Mouse (Mus musculus) heart, embryonic 13.5 days (tissue): ENCODE results near the gene Snf8. TPM values are rescaled to one million over a fixed set of nuclear protein-coding genes. Genes with fewer than 3 reads are reported as not detected.

Source experiments
- ATAC-seq: fragments of 200-750 bp; cut with Nextera tagmentation; 2 replicates; pipeline ENCODE4 v1.8.0; 2017; ENCODE audit warnings: moderate TSS enrichment; ENCODE audit not compliant: insufficient number of reproducible peaks, low FRiP score, low TSS enrichment; ENCODE audit errors: extremely low read depth
- H3K27ac ChIP-seq: fragments of 300-500 bp; sonication (generic); replicated peaks from 2 replicates; pipeline ENCODE4 v1.5.1; 2015; ENCODE audit warnings: moderate library complexity, mild to moderate bottlenecking, inconsistent platforms
- H3K27me3 ChIP-seq: fragments of 300-500 bp; sonication (generic); replicated peaks from 2 replicates; pipeline ENCODE4 v1.6.1; 2015; ENCODE audit warnings: mild to moderate bottlenecking, inconsistent platforms
- H3K36me3 ChIP-seq: fragments of 300-500 bp; sonication (generic); 2 replicates; pipeline ENCODE4 v1.6.1; 2015; ENCODE audit warnings: mild to moderate bottlenecking, inconsistent platforms
- H3K4me1 ChIP-seq: fragments of 300-500 bp; sonication (generic); 2 replicates; pipeline ENCODE4 v1.6.1; 2015; ENCODE audit warnings: inconsistent platforms
- H3K4me2 ChIP-seq: fragments of 300-500 bp; sonication (generic); 2 replicates; pipeline ENCODE4 v1.6.1; 2015; ENCODE audit warnings: inconsistent platforms, mild to moderate bottlenecking, moderate library complexity
- H3K4me3 ChIP-seq: fragments of 300-500 bp; sonication (generic); 2 replicates; pipeline ENCODE4 v1.5.1; 2015; ENCODE audit warnings: moderate library complexity, mild to moderate bottlenecking, inconsistent platforms
- H3K9ac ChIP-seq: fragments of 300-500 bp; sonication (generic); 2 replicates; pipeline ENCODE4 v1.6.1; 2015; ENCODE audit warnings: inconsistent platforms, mild to moderate bottlenecking, moderate library complexity
- H3K9me3 ChIP-seq: fragments of 300-500 bp; sonication (generic); 2 replicates; pipeline ENCODE4 v1.6.1; 2016; ENCODE audit warnings: inconsistent platforms
- WGBS: fragments of 180-500 bp; shearing (Covaris S2); methylation state at CpG from one replicate; pipeline ENCODE4 v1.1.7; 2015; ENCODE audit warnings: mixed read lengths; 5-methylcytosine and 5-hydroxymethylcytosine counted together
- polyA plus RNA-seq: library from polyadenylated mRNA; unstranded; fragments of >200 nt; fragmentation: Nextera tagmentation; extraction: Ambion mirVana; gene quantifications from 2 replicates; pipeline ENCODE4 v1.2.1, GENCODE M21; 2015

Gene Snf8
- polyA plus RNA-seq, 1 experiment from 2014 or later, result 68.3 TPM

- Histone ChIP-seq H3K9ac (no peak overlapping the region), H3K4me2 (no peak overlapping the region), H3K27me3 (no peaks in the 10 kb centered on the region; the same call in 1 of the 2 replicates), H3K27ac (no peak overlapping the region), H3K36me3 (no peaks in the 10 kb centered on the region), H3K4me1 (peaks cover 12% of the 10 kb centered on the region), H3K4me3 (no peak overlapping the region), H3K9me3 (peaks cover 3% of the 10 kb centered on the region; the same call in 1 of the 2 replicates)
- WGBS, result 84% methylated on average over 3 of the region's 3 CpGs
- ATAC-seq, result no peak
Observed at GRCm38 (mm10) chr11:96030571-96030970, 4.1 kb upstream of the Snf8 start.

GRCm38 (mm10) chr11:96031701-96032100 lies 3.0 kb upstream of the Snf8 start:
- no peak for ATAC-seq
- Histone ChIP-seq H3K27me3 (no peaks in the 10 kb centered on the region; the same call in 1 of the 2 replicates), H3K4me3 (no peak overlapping the region), H3K9me3 (peaks cover 3% of the 10 kb centered on the region; the same call in 1 of the 2 replicates), H3K4me2 (no peak overlapping the region), H3K36me3 (no peaks in the 10 kb centered on the region), H3K9ac (no peak overlapping the region), H3K27ac (no peak overlapping the region), H3K4me1 (peaks cover 21% of the 10 kb centered on the region)
- WGBS, result 81% methylated on average over 2 of the region's 2 CpGs

GRCm38 (mm10) chr11:96033264-96033663 lies 1.4 kb upstream of the Snf8 start:
- Histone ChIP-seq H3K4me2 (no peak overlapping the region), H3K4me1 (peaks cover 22% of the 10 kb centered on the region), H3K36me3 (peaks cover 9% of the 10 kb centered on the region; the same call in 1 of the 2 replicates), H3K9me3 (peaks cover 3% of the 10 kb centered on the region; the same call in 1 of the 2 replicates), H3K9ac (no peak overlapping the region), H3K27me3 (no peaks in the 10 kb centered on the region; the same call in 1 of the 2 replicates), H3K27ac (no peak overlapping the region), H3K4me3 (no peak overlapping the region)
- no peak for ATAC-seq
- 66% methylated on average over 2 of the region's 3 CpGs for WGBS

- Histone ChIP-seq H3K4me2 (peak overlapping the region; percentile 95), H3K27ac (peak overlapping the region; percentile 61), H3K4me3 (peak overlapping the region; percentile 83), H3K27me3 (no peaks in the 10 kb centered on the region; the same call in 1 of the 2 replicates), H3K9ac (peak overlapping the region; percentile 91), H3K4me1 (peaks cover 22% of the 10 kb centered on the region), H3K36me3 (peaks cover 17% of the 10 kb centered on the region), H3K9me3 (peaks cover 3% of the 10 kb centered on the region; the same call in 1 of the 2 replicates)
- ATAC-seq, result no peak
- WGBS, result 40% methylated on average over 8 of the region's 8 CpGs
Observed at GRCm38 (mm10) chr11:96034116-96034515, 569 bp upstream of the Snf8 start.

GRCm38 (mm10) chr11:96035133-96035532 lies 448 bp downstream of the Snf8 start:
- H3K27ac ChIP-seq, result 0 out of 2 replicates have a peak overlapping the region, but pooled peaks have one; percentile 61
- ATAC-seq, result no peak

GRCm38 (mm10) chr11:96037499-96037898 lies 2.8 kb downstream of the Snf8 start:
- Histone ChIP-seq H3K27me3 (no peaks in the 10 kb centered on the region), H3K9ac (no peak overlapping the region), H3K27ac (no peak overlapping the region), H3K4me1 (peaks cover 22% of the 10 kb centered on the region), H3K4me2 (no peak overlapping the region), H3K4me3 (no peak overlapping the region), H3K36me3 (peaks cover 44% of the 10 kb centered on the region), H3K9me3 (no peaks in the 10 kb centered on the region; the same call in 1 of the 2 replicates)
- WGBS, result 75% methylated on average over 5 of the region's 5 CpGs
- no peak for ATAC-seq

More at GRCm38 (mm10) chr11:96035133-96035532, 448 bp downstream of the Snf8 start:
- no peaks in the 10 kb centered on the region for H3K27me3 ChIP-seq
- H3K36me3 ChIP-seq, result peaks cover 25% of the 10 kb centered on the region
- peaks cover 3% of the 10 kb centered on the region; the same call in 1 of the 2 replicates for H3K9me3 ChIP-seq
- H3K4me1 ChIP-seq, result peaks cover 22% of the 10 kb centered on the region
- 9% methylated on average over 6 of the region's 6 CpGs for WGBS
- peak overlapping the region; percentile 95 for H3K4me2 ChIP-seq
- peak overlapping the region; percentile 83 for H3K4me3 ChIP-seq
- peak overlapping the region; percentile 91 for H3K9ac ChIP-seq

- Histone ChIP-seq H3K27me3 (no peaks in the 10 kb centered on the region), H3K9ac (no peak overlapping the region), H3K4me2 (no peak overlapping the region), H3K9me3 (no peaks in the 10 kb centered on the region), H3K4me3 (no peak overlapping the region), H3K36me3 (peaks cover 55% of the 10 kb centered on the region), H3K27ac (no peak overlapping the region), H3K4me1 (peaks cover 22% of the 10 kb centered on the region)
- ATAC-seq, result no peak
- WGBS, result 29% methylated on average over 1 of the region's 1 CpGs
Observed at GRCm38 (mm10) chr11:96038560-96038959, 3.9 kb downstream of the Snf8 start.

GRCm38 (mm10) chr11:96044803-96045567 lies 10.3 kb downstream of the Snf8 start:
- peaks cover 92% of the 10 kb centered on the region for H3K36me3 ChIP-seq
- H3K4me2 ChIP-seq, result no peak overlapping the region
- H3K27ac ChIP-seq, result no peak overlapping the region
- no peak overlapping the region for H3K9ac ChIP-seq
- 81% methylated on average over 11 of the region's 11 CpGs for WGBS
- no peaks in the 10 kb centered on the region for H3K9me3 ChIP-seq
- no peak for ATAC-seq
- H3K4me1 ChIP-seq, result no peaks in the 10 kb centered on the region
- H3K4me3 ChIP-seq, result no peak overlapping the region
- H3K27me3 ChIP-seq, result no peaks in the 10 kb centered on the region

- no peak for ATAC-seq
- peaks cover 94% of the 10 kb centered on the region for H3K36me3 ChIP-seq
- H3K27ac ChIP-seq, result no peak overlapping the region
- 81% methylated on average over 8 of the region's 8 CpGs for WGBS
- no peaks in the 10 kb centered on the region for H3K4me1 ChIP-seq
- H3K4me2 ChIP-seq, result no peak overlapping the region
- no peak overlapping the region for H3K9ac ChIP-seq
- H3K9me3 ChIP-seq, result no peaks in the 10 kb centered on the region
- H3K27me3 ChIP-seq, result no peaks in the 10 kb centered on the region
- no peak overlapping the region for H3K4me3 ChIP-seq
Observed at GRCm38 (mm10) chr11:96046028-96046427, 11.3 kb downstream of the Snf8 start.

- H3K27me3 ChIP-seq, result no peaks in the 10 kb centered on the region
- H3K4me3 ChIP-seq, result no peak overlapping the region
- H3K4me2 ChIP-seq, result no peak overlapping the region
- H3K27ac ChIP-seq, result 0 out of 2 replicates have a peak overlapping the region, but pooled peaks have one; percentile 7
- H3K9me3 ChIP-seq, result no peaks in the 10 kb centered on the region
- peaks cover 97% of the 10 kb centered on the region for H3K36me3 ChIP-seq
- no peaks in the 10 kb centered on the region for H3K4me1 ChIP-seq
- 84% methylated on average over 2 of the region's 2 CpGs for WGBS
- no peak overlapping the region for H3K9ac ChIP-seq
- ATAC-seq, result no peak
Observed at GRCm38 (mm10) chr11:96046793-96047192, 12.1 kb downstream of the Snf8 start.

GRCm38 (mm10) chr11:96047469-96048373 lies 13.0 kb downstream of the Snf8 start:
- H3K9me3 ChIP-seq, result no peaks in the 10 kb centered on the region
- H3K36me3 ChIP-seq, result peaks cover 97% of the 10 kb centered on the region
- WGBS, result 82% methylated on average over 4 of the region's 4 CpGs
- no peak overlapping the region for H3K9ac ChIP-seq
- no peak overlapping the region for H3K27ac ChIP-seq
- no peak for ATAC-seq
- no peaks in the 10 kb centered on the region for H3K27me3 ChIP-seq
- H3K4me1 ChIP-seq, result no peaks in the 10 kb centered on the region
- H3K4me3 ChIP-seq, result no peak overlapping the region
- H3K4me2 ChIP-seq, result no peak overlapping the region
